Mouse (Mus musculus): Measurements from ENCODE around the gene Syne1.

DNA sequence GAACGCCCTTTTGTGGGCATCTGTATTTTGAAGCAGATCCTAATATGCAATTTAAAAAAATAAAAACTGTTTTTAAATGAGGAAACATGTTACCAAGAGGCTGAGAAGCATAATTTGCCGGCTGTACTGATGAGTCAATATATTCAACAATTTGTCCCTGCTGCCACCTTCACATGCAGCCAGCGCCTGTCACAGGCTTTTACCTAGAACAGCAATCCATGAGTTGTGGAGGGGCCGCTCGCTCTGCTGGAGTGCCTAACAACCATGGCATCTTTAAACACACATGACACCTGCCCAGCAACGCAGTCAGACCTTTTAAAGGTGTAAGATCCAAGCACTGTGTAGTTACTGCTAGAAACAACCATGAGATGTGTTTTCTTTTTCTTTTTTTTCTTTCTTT lies 183.0 kb downstream of the Syne1 start:
- TF ChIP-seq POLR2A (IDR thresholded peaks at IDR 0.05; ENCODE audit: extremely low read depth, insufficient read depth, low read length) (no peak), CTCF (IDR thresholded peaks at IDR 0.05; ENCODE audit: low read depth, low read length) (no peak)

All from liver, adult 2 months (tissue).